In the genomic region with DNA sequence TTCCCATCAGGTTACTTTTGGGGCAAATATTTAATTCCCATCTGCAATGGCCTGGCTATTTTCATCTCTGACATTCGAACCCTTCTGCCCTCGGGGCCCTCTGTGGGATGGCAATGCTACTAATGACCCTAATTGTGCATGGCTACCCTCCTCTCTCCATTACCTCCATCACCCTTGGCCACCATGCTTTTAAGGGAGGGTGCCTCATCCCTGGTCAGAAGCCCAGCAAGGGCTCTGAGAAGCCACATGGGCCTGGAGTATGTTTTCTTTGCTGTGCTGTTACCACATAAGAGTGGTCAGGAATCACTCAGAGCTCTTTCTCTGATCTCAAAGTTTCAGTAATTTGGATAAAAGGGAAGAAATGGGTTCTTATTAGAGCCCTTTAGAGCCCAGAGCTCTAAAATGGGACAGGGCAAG, we compare ENCODE assay signal across 20 mouse cellular contexts. TPM values are rescaled to one million over a fixed set of nuclear protein-coding genes. Genes with fewer than 3 reads are reported as not detected.
DNase-seq lines count a peak whose midpoint lies in the region; ATAC-seq and TF ChIP-seq lines count a peak whose summit lies in the region.
"Had no signal": no experiment of that assay in that cellular context is flagged by ENCODE, and none has a peak within 500 bp of the region (broad histone marks: within the 10 kb centered on the region; RNA-seq: fewer than 3 reads in every experiment).

No protein-coding gene starts in this region.

- H3K27ac ChIP-seq in kidney, postnatal 0 days = no peak overlapping the region
- H3K27ac ChIP-seq in MEL (ENCODE audit: control insufficient read depth, low read depth, low read length) = no peak overlapping the region
- H3K27ac ChIP-seq in limb, embryonic 11.5 days (replicated peaks; ENCODE audit: low read depth, low read length) = no peak overlapping the region
- H3K27ac ChIP-seq: liver, embryonic 13.5 days; neural tube, embryonic 12.5 days had no signal

- no peak for TF ChIP-seq POLR2A in MEL (IDR thresholded peaks at IDR 0.05; ENCODE audit: control insufficient read depth in 1 of 2, insufficient read depth in 1 of 2, low read depth in 1 of 2, low read length in 2 of 2, poor library complexity in 1 of 2)
- no peak for TF ChIP-seq POLR2A in brain, embryonic 14.5 days (IDR thresholded peaks at IDR 0.05; ENCODE audit: borderline replicate concordance, extremely low read depth, insufficient read depth, insufficient read length, poor library complexity, severe bottlenecking)

- no peak for ATAC-seq in kidney, postnatal 0 days (replicated peaks; ENCODE audit: low FRiP score, low read depth)
- ATAC-seq in limb, embryonic 11.5 days (ENCODE audit: insufficient number of reproducible peaks, low FRiP score, low TSS enrichment, low read depth) = no peak
- ATAC-seq: midbrain, embryonic 16.5 days had no signal

- TF ChIP-seq RAD21 in MEL (IDR thresholded peaks at IDR 0.05; ENCODE audit: low read depth, low read length) = no peak

- H3K36me3 ChIP-seq in kidney, postnatal 0 days (ENCODE audit: insufficient read depth, low read length) = no peaks in the 10 kb centered on the region
- no peaks in the 10 kb centered on the region for H3K36me3 ChIP-seq in MEL (ENCODE audit: control insufficient read depth in 1 of 2, insufficient read depth in 2 of 2, low read length in 2 of 2)
- H3K36me3 ChIP-seq in limb, embryonic 11.5 days (ENCODE audit: control insufficient read depth, insufficient read depth, low read length) = no peaks in the 10 kb centered on the region
- H3K36me3 ChIP-seq: liver, embryonic 13.5 days; neural tube, embryonic 12.5 days had no signal

- no peak for TF ChIP-seq EP300 in MEL (IDR thresholded peaks at IDR 0.05; ENCODE audit: low read depth in 1 of 2, low read length in 2 of 2)

- DNase-seq in kidney, postnatal 0 days (ENCODE audit: low spot score) = peak; percentile 2
- no peak for DNase-seq in kidney, postnatal 10 days
- DNase-seq in MEL (ENCODE audit: low read depth, low spot score) = peak; percentile 4
- DNase-seq in brain, embryonic 14.5 days (ENCODE audit: low read depth) = peak; percentile 1
- peak; percentile 22 for DNase-seq in limb, embryonic 11.5 days (ENCODE audit: low spot score)
- no peak for DNase-seq in B cell, adult 2 months
- no peak for DNase-seq in layer of hippocampus, postnatal 10 days (ENCODE audit: low spot score in 2 of 2)
- DNase-seq in cerebellum, postnatal 10 days = no peak
- DNase-seq: adrenal gland, postnatal 25 days; cerebellum, adult 8-10 months; heart, adult 18-20 months; kidney, adult 9 months; left cerebral cortex, postnatal 4 days; liver, embryonic 13.5 days had no signal

- TF ChIP-seq CTCF in kidney, postnatal 0 days (IDR thresholded peaks at IDR 0.05; ENCODE audit: low read depth) = no peak
- no peak for TF ChIP-seq CTCF in MEL (IDR thresholded peaks at IDR 0.05 in 2 of 3, conservative IDR thresholded peaks at IDR 0.05 in 1 of 3; ENCODE audit: control insufficient read depth in 1 of 3, insufficient read depth in 1 of 3, low read depth in 2 of 3, low read length in 3 of 3, poor library complexity in 1 of 3, severe bottlenecking in 1 of 3)
- TF ChIP-seq CTCF in brain, embryonic 14.5 days (IDR thresholded peaks at IDR 0.05; ENCODE audit: borderline replicate concordance, extremely low read depth, insufficient read depth, insufficient read length) = no peak

- H3K4me2 ChIP-seq in kidney, postnatal 0 days (ENCODE audit: low read length) = no peak overlapping the region
- H3K4me2 ChIP-seq in limb, embryonic 11.5 days (ENCODE audit: low read depth, severe bottlenecking) = no peak overlapping the region
- H3K4me2 ChIP-seq: liver, embryonic 13.5 days; neural tube, embryonic 12.5 days had no signal

- 77% methylated on average over 2 of the region's 2 CpGs for WGBS in kidney, postnatal 0 days
- 87% methylated on average over 2 of the region's 2 CpGs for WGBS in limb, embryonic 11.5 days

- H3K9me3 ChIP-seq in kidney, postnatal 0 days (replicated peaks; ENCODE audit: low read length) = peaks cover 45% of the 10 kb centered on the region
- H3K9me3 ChIP-seq in MEL (replicated peaks; ENCODE audit: insufficient read depth, low read length) = no peaks in the 10 kb centered on the region
- peaks cover 74% of the 10 kb centered on the region for H3K9me3 ChIP-seq in limb, embryonic 11.5 days (ENCODE audit: control insufficient read depth, low read length)

- no peaks in the 10 kb centered on the region for H3K27me3 ChIP-seq in kidney, postnatal 0 days (ENCODE audit: insufficient read depth, low read length)
- H3K27me3 ChIP-seq in MEL (ENCODE audit: control insufficient read depth in 1 of 2, insufficient read depth in 2 of 2, low read length in 2 of 2) = no peaks in the 10 kb centered on the region
- H3K27me3 ChIP-seq in limb, embryonic 11.5 days (ENCODE audit: control insufficient read depth, insufficient read depth, low read length) = no peaks in the 10 kb centered on the region
- H3K27me3 ChIP-seq: liver, embryonic 13.5 days; neural tube, embryonic 12.5 days had no signal

- H3K79me2 ChIP-seq in MEL (ENCODE audit: control insufficient read depth, insufficient read depth, low read length, poor library complexity) = no peaks in the 10 kb centered on the region

- no peaks in the 10 kb centered on the region for H3K4me1 ChIP-seq in kidney, postnatal 0 days (replicated peaks; ENCODE audit: insufficient read depth, low read length)
- H3K4me1 ChIP-seq in MEL (ENCODE audit: control insufficient read depth in 1 of 2, insufficient read depth in 2 of 2, low read length in 2 of 2) = no peaks in the 10 kb centered on the region
- no peaks in the 10 kb centered on the region for H3K4me1 ChIP-seq in limb, embryonic 11.5 days (ENCODE audit: control insufficient read depth, insufficient read depth, low read length)
- H3K4me1 ChIP-seq: liver, embryonic 13.5 days; megakaryocyte, embryonic 14.5 days; neural tube, embryonic 12.5 days had no signal

- H3K9ac ChIP-seq in kidney, postnatal 0 days (ENCODE audit: low read depth, low read length) = no peak overlapping the region
- no peak overlapping the region for H3K9ac ChIP-seq in MEL (ENCODE audit: control insufficient read depth, low read depth, low read length, poor library complexity, severe bottlenecking)
- H3K9ac ChIP-seq in limb, embryonic 11.5 days (ENCODE audit: low read length) = no peak overlapping the region
- H3K9ac ChIP-seq: liver, embryonic 13.5 days; neural tube, embryonic 12.5 days had no signal

- H3K4me3 ChIP-seq in kidney, postnatal 0 days (replicated peaks; ENCODE audit: low read depth, low read length) = no peak overlapping the region
- no peak overlapping the region for H3K4me3 ChIP-seq in MEL (ENCODE audit: control insufficient read depth in 1 of 2, insufficient read depth in 1 of 2, low read depth in 2 of 2, low read length in 2 of 2)
- H3K4me3 ChIP-seq in limb, embryonic 11.5 days (ENCODE audit: low read depth, low read length) = no peak overlapping the region
- H3K4me3 ChIP-seq: liver, embryonic 13.5 days; megakaryocyte, embryonic 14.5 days; neural tube, embryonic 12.5 days had no signal

TF ChIP-seq in MEL, 35 proteins besides CTCF, POLR2A, EP300 and RAD21:
- TF ChIP-seq BHLHE40 (IDR thresholded peaks at IDR 0.05; ENCODE audit: borderline replicate concordance, low read depth, low read length) = no peak
- TF ChIP-seq NRF1 (IDR thresholded peaks at IDR 0.05; ENCODE audit: insufficient read depth, low read depth, low read length, poor library complexity, severe bottlenecking) = no peak
- TF ChIP-seq GABPA (IDR thresholded peaks at IDR 0.05; ENCODE audit: low read depth, low read length) = no peak
- TF ChIP-seq NELFE (IDR thresholded peaks at IDR 0.05; ENCODE audit: low read depth, low read length) = no peak
- no peak for TF ChIP-seq CHD1 (IDR thresholded peaks at IDR 0.05; ENCODE audit: low read depth, low read length)
- no peak for TF ChIP-seq MAFK (IDR thresholded peaks at IDR 0.05; ENCODE audit: borderline replicate concordance, low read depth, low read length)
- TF ChIP-seq ELF1 (IDR thresholded peaks at IDR 0.05; ENCODE audit: low read depth, low read length) = no peak
- TF ChIP-seq TAL1 (IDR thresholded peaks at IDR 0.05; ENCODE audit: low read length) = no peak
- TF ChIP-seq GATA1 (IDR thresholded peaks at IDR 0.05; ENCODE audit: low read depth, low read length) = no peak

RNA-seq across cellular contexts. Expression of a gene that starts 22.1 kb away (rescaled TPM):
- not detected in 2 replicates for polyA plus RNA-seq in kidney, postnatal 0 days (2015; fragmentation: Nextera tagmentation; extraction: Ambion mirVana)
- total RNA-seq in MEL (2012; rRNA removed) = not detected in 2 replicates
- polyA plus RNA-seq in MEL (2012; ENCODE audit: insufficient read depth in 1 of 2, insufficient read length in 2 of 2, low read depth in 1 of 2, low replicate concordance in 2 of 2, missing spikeins in 1 of 2) = not detected
- 0.10 TPM in 2 replicates for polyA plus RNA-seq in brain, embryonic 14.5 days (2012; rRNA removed)
- not detected in 2 replicates for polyA plus RNA-seq in limb, embryonic 11.5 days (2014; fragmentation: Nextera tagmentation; extraction: Ambion mirVana)
- total RNA-seq in layer of hippocampus, postnatal 10 days (2021) = under 1 TPM; 0.51 to 0.71 TPM
- total RNA-seq: adrenal gland, postnatal 25 days; gastrocnemius, adult 8-10 months; heart, adult 18-20 months had no signal
- polyA plus RNA-seq: heart, postnatal 0 days; liver, embryonic 13.5 days; neural tube, embryonic 12.5 days; urinary bladder, adult 2 months had no signal

RNA-seq across cellular contexts. Expression of a gene that starts 22.1 kb away (rescaled TPM):
- 56.3 and 62.7 TPM in 2 replicates for polyA plus RNA-seq in kidney, postnatal 0 days (2015; fragmentation: Nextera tagmentation; extraction: Ambion mirVana)
- total RNA-seq in MEL (2012; rRNA removed) = 58.6 and 59.4 TPM in 2 replicates
- polyA plus RNA-seq in MEL (2012; ENCODE audit: insufficient read depth in 1 of 2, insufficient read length in 2 of 2, low read depth in 1 of 2, low replicate concordance in 2 of 2, missing spikeins in 1 of 2) = 100 to 1,000 TPM in 1 of 2 experiments, 10 to 100 TPM in 1; 76.3 to 103 TPM
- polyA plus RNA-seq in brain, embryonic 14.5 days (2012; rRNA removed) = 140 and 179 TPM in 2 replicates
- polyA plus RNA-seq in limb, embryonic 11.5 days (2014; fragmentation: Nextera tagmentation; extraction: Ambion mirVana) = 174 and 204 TPM in 2 replicates
- total RNA-seq in layer of hippocampus, postnatal 10 days (2021) = 10 to 100 TPM; 44.8 to 49.1 TPM

Comparison
In these comparisons a context has a peak if more than half of its experiments do, and no peak if none do; other contexts are left out.
1. DNase-seq: peak in kidney, postnatal 0 days (single experiment), MEL (single experiment), brain, embryonic 14.5 days (single experiment) and limb, embryonic 11.5 days (single experiment); none in kidney, postnatal 10 days (single experiment), B cell, adult 2 months (0 of 2), layer of hippocampus, postnatal 10 days (0 of 2) and cerebellum, postnatal 10 days (0 of 2).